Mouse (Mus musculus): Measurements from ENCODE around the gene Tcstv1. TPM values are rescaled to one million over a fixed set of nuclear protein-coding genes. Genes with fewer than 3 reads are reported as not detected.

Tcstv1 gene
- total RNA-seq (2023) = not detected in 4 replicates

DNA sequence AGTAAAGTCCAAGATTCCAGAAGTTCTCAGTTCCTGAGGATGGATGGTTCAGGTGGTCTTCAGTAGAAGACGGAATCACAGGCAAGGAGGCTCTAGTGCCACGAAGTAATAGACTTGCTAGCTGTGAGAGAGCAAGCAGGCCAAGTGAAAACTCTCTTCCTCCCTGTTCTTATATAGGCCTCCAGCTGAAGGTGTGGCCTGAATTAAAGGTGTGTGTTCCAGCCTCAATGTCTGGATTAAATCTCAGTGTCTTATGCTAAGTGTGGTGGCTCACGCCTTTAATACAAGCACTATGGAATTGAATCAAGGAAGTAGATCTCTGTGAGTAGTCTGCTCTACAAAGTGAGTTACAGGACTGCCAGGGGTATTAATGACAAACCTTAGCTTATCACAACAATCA lies at the start of gene Tcstv1:
Gene Tcstv1 (minus strand): TSS at position 101 of the 400 bp plus-strand sequence.

DNA sequence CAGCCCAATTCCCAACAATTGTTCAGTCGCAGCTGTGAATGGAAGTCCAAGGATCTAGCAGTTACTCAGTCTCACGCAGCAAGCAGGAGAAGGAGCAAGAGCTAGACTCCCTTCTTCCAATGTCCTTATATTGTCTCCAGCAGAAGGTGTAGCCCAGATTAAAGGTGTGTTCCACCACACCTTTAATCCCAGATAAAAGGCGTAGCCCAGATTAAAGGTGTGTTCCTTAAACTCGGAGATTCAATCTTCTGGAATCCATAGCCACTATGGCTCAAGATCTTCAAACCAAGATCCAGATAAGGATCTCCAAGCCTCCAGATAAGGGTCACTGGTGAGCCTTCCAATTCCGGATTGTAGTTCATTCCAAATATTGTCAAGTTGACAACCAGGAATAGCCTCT lies 34.6 kb upstream of the Tcstv1 start, which contains the start of gene Gm21761:
Gene Gm21761 (minus strand): TSS at position 101 of the 400 bp plus-strand sequence.

Other genes with a start within 250 kb of the Tcstv1 start
- gene Hmgcs1, start 204.4 kb downstream of the Tcstv1 start, total RNA-seq (2023) = 28.0 to 34.2 TPM (median 30.0 TPM) in 4 replicates
- gene Nim1k, start 138.9 kb downstream of the Tcstv1 start, total RNA-seq (2023) = 0.14 to 0.33 TPM (median 0.29 TPM) in 4 replicates
- gene Zfp131, start 103.9 kb downstream of the Tcstv1 start, total RNA-seq (2023) = 73.4 to 81.7 TPM (median 76.3 TPM) in 4 replicates
- not detected in 4 replicates for gene AF067063, start 64.6 kb downstream of the Tcstv1 start, total RNA-seq (2023)
- gene D13Ertd608e, start 58.8 kb downstream of the Tcstv1 start, total RNA-seq (2023) = not detected in 4 replicates
- not detected in 4 replicates for gene Gm21761, start 34.5 kb upstream of the Tcstv1 start, total RNA-seq (2023)
- not detected in 4 replicates for gene B020031M17Rik, start 56.0 kb upstream of the Tcstv1 start, total RNA-seq (2023)
- not detected in 4 replicates for gene Gm36079, start 132.2 kb upstream of the Tcstv1 start, total RNA-seq (2023)
- gene Gm21188, start 157.4 kb upstream of the Tcstv1 start, total RNA-seq (2023) = not detected in 4 replicates
- gene Gm20767, start 245.5 kb upstream of the Tcstv1 start, total RNA-seq (2023) = not detected in 4 replicates